Mouse (Mus musculus): ENCODE measurements around the gene Pet117. TPM values are rescaled to one million over a fixed set of nuclear protein-coding genes. Genes with fewer than 3 reads are reported as not detected.
A peak's percentile ranks its signal among the peaks of the same experiment; 100 is the strongest.

The Pet117 gene
- polyA plus RNA-seq, 1 experiment = 8.6 TPM

GRCm38 (mm10) chr2:144330960-144331371, 37.8 kb upstream of the Pet117 start:
- Histone ChIP-seq H3K9ac (ENCODE audit: low read depth, poor library complexity, severe bottlenecking) (peak overlapping the region; percentile 58), H3K27me3 (ENCODE audit: control insufficient read depth, insufficient read depth, low read length, poor library complexity, severe bottlenecking) (0 out of 2 replicates have a peak, but pooled peaks cover 2% of the 10 kb centered on the region), H3K36me3 (ENCODE audit: control insufficient read depth, insufficient read depth, low read length, poor library complexity, severe bottlenecking) (no peaks in the 10 kb centered on the region), H3K4me1 (ENCODE audit: control insufficient read depth, insufficient read depth, low read length) (peaks cover 5% of the 10 kb centered on the region), H3K27ac (ENCODE audit: insufficient read depth, low read length) (no peak overlapping the region), H3K4me3 (ENCODE audit: low read depth, low read length) (peak overlapping the region; percentile 67), H3K9me3 (replicated peaks; ENCODE audit: control insufficient read depth, insufficient read depth, low read length, poor library complexity, severe bottlenecking) (no peaks in the 10 kb centered on the region)
- TF ChIP-seq POLR2A (IDR thresholded peaks at IDR 0.05; ENCODE audit: insufficient read depth, low read length) = no peak
- no peak for TF ChIP-seq CTCF (IDR thresholded peaks at IDR 0.05; ENCODE audit: low read depth, low read length)
- no peak for TF ChIP-seq EP300 (IDR thresholded peaks at IDR 0.05; ENCODE audit: insufficient read depth, low read depth, low read length)

- no peak within 1 kb of the TSS for H3K27ac ChIP-seq (ENCODE audit: insufficient read depth, low read length)
- 0 out of 2 replicates have a peak, but pooled peaks cover 2% of the 10 kb centered on the region for H3K27me3 ChIP-seq (ENCODE audit: control insufficient read depth, insufficient read depth, low read length, poor library complexity, severe bottlenecking)
- TF ChIP-seq EP300 (IDR thresholded peaks at IDR 0.05; ENCODE audit: insufficient read depth, low read depth, low read length) (0 out of 2 replicates have a peak, but pooled peaks have one; percentile 63), CTCF (IDR thresholded peaks at IDR 0.05; ENCODE audit: low read depth, low read length) (no peak)
These were observed 37.1 kb upstream of the Pet117 start, which contains the start of gene Ovol2 for GRCm38 (mm10) chr2:144331401-144332302. Gene Ovol2, minus strand, starts transcription at chr2:144332146.

GRCm38 (mm10) chr2:144332486-144332885, 36.3 kb upstream of the Pet117 start:
- Histone ChIP-seq H3K9me3 (replicated peaks; ENCODE audit: control insufficient read depth, insufficient read depth, low read length, poor library complexity, severe bottlenecking) (no peaks in the 10 kb centered on the region), H3K27ac (ENCODE audit: insufficient read depth, low read length) (no peak overlapping the region), H3K36me3 (ENCODE audit: control insufficient read depth, insufficient read depth, low read length, poor library complexity, severe bottlenecking) (no peaks in the 10 kb centered on the region), H3K9ac (ENCODE audit: low read depth, poor library complexity, severe bottlenecking) (peak overlapping the region; percentile 57), H3K27me3 (ENCODE audit: control insufficient read depth, insufficient read depth, low read length, poor library complexity, severe bottlenecking) (0 out of 2 replicates have a peak, but pooled peaks cover 2% of the 10 kb centered on the region), H3K4me3 (ENCODE audit: low read depth, low read length) (peak overlapping the region; percentile 72; the same call in 1 of the 2 replicates), H3K4me1 (ENCODE audit: control insufficient read depth, insufficient read depth, low read length) (peaks cover 4% of the 10 kb centered on the region)
- TF ChIP-seq POLR2A (IDR thresholded peaks at IDR 0.05; ENCODE audit: insufficient read depth, low read length) (no peak), CTCF (IDR thresholded peaks at IDR 0.05; ENCODE audit: low read depth, low read length) (no peak), EP300 (IDR thresholded peaks at IDR 0.05; ENCODE audit: insufficient read depth, low read depth, low read length) (no peak)

More at GRCm38 (mm10) chr2:144331401-144332302, 37.1 kb upstream of the Pet117 start, which contains the start of gene Ovol2:
- H3K9ac ChIP-seq (ENCODE audit: low read depth, poor library complexity, severe bottlenecking) = peak within 1 kb of the TSS; percentile 58
- H3K4me1 ChIP-seq (ENCODE audit: control insufficient read depth, insufficient read depth, low read length) = peaks cover 4% of the 10 kb centered on the region
- no peaks in the 10 kb centered on the region for H3K9me3 ChIP-seq (replicated peaks; ENCODE audit: control insufficient read depth, insufficient read depth, low read length, poor library complexity, severe bottlenecking)
- peak within 1 kb of the TSS; percentile 72 for H3K4me3 ChIP-seq (ENCODE audit: low read depth, low read length)
- H3K36me3 ChIP-seq (ENCODE audit: control insufficient read depth, insufficient read depth, low read length, poor library complexity, severe bottlenecking) = no peaks in the 10 kb centered on the region

- TF ChIP-seq POLR2A (IDR thresholded peaks at IDR 0.05; ENCODE audit: insufficient read depth, low read length) (no peak), EP300 (IDR thresholded peaks at IDR 0.05; ENCODE audit: insufficient read depth, low read depth, low read length) (no peak), CTCF (IDR thresholded peaks at IDR 0.05; ENCODE audit: low read depth, low read length) (peak; percentile 58)
- H3K4me1 ChIP-seq (ENCODE audit: control insufficient read depth, insufficient read depth, low read length) = peaks cover 2% of the 10 kb centered on the region
- no peaks in the 10 kb centered on the region for H3K9me3 ChIP-seq (replicated peaks; ENCODE audit: control insufficient read depth, insufficient read depth, low read length, poor library complexity, severe bottlenecking)
- 0 out of 2 replicates have a peak, but pooled peaks cover 2% of the 10 kb centered on the region for H3K27me3 ChIP-seq (ENCODE audit: control insufficient read depth, insufficient read depth, low read length, poor library complexity, severe bottlenecking)
- H3K27ac ChIP-seq (ENCODE audit: insufficient read depth, low read length) = no peak overlapping the region
- H3K36me3 ChIP-seq (ENCODE audit: control insufficient read depth, insufficient read depth, low read length, poor library complexity, severe bottlenecking) = no peaks in the 10 kb centered on the region
- peak overlapping the region; percentile 57 for H3K9ac ChIP-seq (ENCODE audit: low read depth, poor library complexity, severe bottlenecking)
- peak overlapping the region; percentile 72 for H3K4me3 ChIP-seq (ENCODE audit: low read depth, low read length)
These were observed 35.5 kb upstream of the Pet117 start for GRCm38 (mm10) chr2:144333138-144333842.

- TF ChIP-seq CTCF (IDR thresholded peaks at IDR 0.05; ENCODE audit: low read depth, low read length) (no peak), POLR2A (IDR thresholded peaks at IDR 0.05; ENCODE audit: insufficient read depth, low read length) (no peak), EP300 (IDR thresholded peaks at IDR 0.05; ENCODE audit: insufficient read depth, low read depth, low read length) (no peak)
- Histone ChIP-seq H3K4me1 (ENCODE audit: control insufficient read depth, insufficient read depth, low read length) (peaks cover 2% of the 10 kb centered on the region), H3K36me3 (ENCODE audit: control insufficient read depth, insufficient read depth, low read length, poor library complexity, severe bottlenecking) (no peaks in the 10 kb centered on the region), H3K27me3 (ENCODE audit: control insufficient read depth, insufficient read depth, low read length, poor library complexity, severe bottlenecking) (no peaks in the 10 kb centered on the region), H3K4me3 (ENCODE audit: low read depth, low read length) (no peak overlapping the region), H3K9me3 (replicated peaks; ENCODE audit: control insufficient read depth, insufficient read depth, low read length, poor library complexity, severe bottlenecking) (no peaks in the 10 kb centered on the region), H3K9ac (ENCODE audit: low read depth, poor library complexity, severe bottlenecking) (no peak overlapping the region), H3K27ac (ENCODE audit: insufficient read depth, low read length) (no peak overlapping the region)
These were observed 31.6 kb upstream of the Pet117 start for GRCm38 (mm10) chr2:144337230-144337629.
